Mouse (Mus musculus): Measurements from ENCODE around the gene Fbf1.
"Not testable (repeated sequence)": the region's sequence is repeated elsewhere in the genome, so short reads cannot be mapped to it uniquely, and the experiment has no call there.

- not testable (repeated sequence) for TF ChIP-seq CTCF (IDR thresholded peaks at IDR 0.05; ENCODE audit: borderline replicate concordance, extremely low read depth, insufficient read depth, insufficient read length); POLR2A (IDR thresholded peaks at IDR 0.05; ENCODE audit: borderline replicate concordance, extremely low read depth, insufficient read depth, insufficient read length, poor library complexity, severe bottlenecking)
Observed at GRCm38 (mm10) chr11:116092959-116093358, 75.0 kb downstream of the Fbf1 start.

All from brain, embryonic 14.5 days (tissue).